Mouse (Mus musculus) embryo, embryonic 11 days (tissue): Measurements from ENCODE around the gene Arhgef5.

Source experiments
- DNase-seq: peaks from one replicate; pipeline ENCODE4 v3.0.0-alpha.2; 2015

Gene Arhgef5

DNA sequence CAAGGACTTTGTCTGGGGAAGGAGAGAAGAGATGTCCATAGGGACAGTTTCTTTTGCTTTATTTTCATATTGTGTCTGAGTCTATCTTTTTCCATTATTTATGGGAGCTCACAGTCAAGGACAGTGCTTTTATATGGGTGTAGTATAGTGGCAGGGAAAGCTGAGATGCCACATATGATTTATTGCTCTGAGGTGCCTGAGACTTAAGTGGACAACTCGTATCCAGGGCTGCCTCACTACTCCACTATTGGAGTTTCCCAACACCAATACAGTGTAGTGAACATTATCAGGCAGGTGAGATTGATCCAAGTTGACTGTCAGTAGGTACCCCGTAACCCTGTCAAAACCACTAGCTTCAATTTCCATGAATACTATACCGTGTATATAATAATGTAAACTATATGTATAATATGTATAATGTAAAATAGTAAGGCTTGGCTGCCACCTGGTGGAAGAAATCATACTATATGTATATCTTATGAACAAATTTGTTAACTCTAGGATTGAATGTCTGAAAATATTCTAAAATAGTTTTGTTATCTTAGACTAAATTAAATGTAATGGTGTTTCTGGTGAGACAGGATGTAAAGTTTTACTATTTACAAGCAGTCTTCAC, 70.3 kb downstream of the Arhgef5 start:
- peak; percentile 44 for DNase-seq

DNA sequence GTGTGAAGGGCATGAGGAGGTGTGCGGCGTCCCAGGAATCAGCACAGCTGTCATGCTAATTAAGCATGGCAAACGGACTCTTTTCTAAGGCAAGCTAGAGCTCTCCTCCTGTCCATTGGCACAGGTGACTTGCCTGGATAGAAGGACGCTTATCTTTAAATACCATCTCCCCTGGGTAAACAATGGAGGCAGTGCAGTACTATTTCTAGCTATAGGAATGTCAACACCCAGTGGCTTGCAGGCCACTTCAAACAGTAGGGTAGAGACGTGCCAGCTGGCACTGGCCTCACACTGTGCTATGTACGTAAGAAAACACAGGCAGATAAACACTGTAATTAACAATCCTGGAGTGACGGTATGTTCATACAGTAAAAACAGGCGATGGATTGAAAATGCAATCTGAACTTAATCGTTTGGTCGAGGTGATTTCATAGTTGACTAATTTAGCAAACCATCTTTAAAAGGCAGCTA, 72.1 kb downstream of the Arhgef5 start:
- no peak for DNase-seq

DNA sequence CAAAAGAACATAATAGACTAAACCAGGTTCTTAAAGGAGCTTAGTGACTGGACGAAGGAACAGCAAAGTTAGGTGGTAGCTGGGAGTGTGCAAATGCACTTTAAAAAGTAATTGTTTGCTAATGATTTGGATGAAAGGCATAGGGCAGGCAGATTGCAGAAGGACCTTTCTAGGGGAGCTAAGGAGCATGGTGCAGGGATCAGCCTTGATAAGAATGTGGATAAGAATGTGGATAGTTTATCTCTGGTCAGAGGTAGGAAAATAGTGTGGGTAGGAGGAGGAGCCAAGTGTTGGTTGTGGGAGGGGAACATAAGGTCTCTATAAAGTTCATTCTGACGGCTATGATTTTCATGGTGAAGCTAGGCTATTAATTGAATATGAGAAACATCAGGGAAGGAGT, 73.4 kb downstream of the Arhgef5 start:
- DNase-seq, result no peak
